Mouse (Mus musculus): ENCODE measurements around the gene Cyb5r1. TPM values are rescaled to one million over a fixed set of nuclear protein-coding genes. Genes with fewer than 3 reads are reported as not detected.

The Cyb5r1 gene
- polyA plus RNA-seq (2012; rRNA removed) (43.0 and 46.0 TPM in 2 replicates), polyA plus RNA-seq (2014; fragmentation: Nextera tagmentation; extraction: Ambion mirVana) (28.6 and 31.8 TPM in 2 replicates)

DNA sequence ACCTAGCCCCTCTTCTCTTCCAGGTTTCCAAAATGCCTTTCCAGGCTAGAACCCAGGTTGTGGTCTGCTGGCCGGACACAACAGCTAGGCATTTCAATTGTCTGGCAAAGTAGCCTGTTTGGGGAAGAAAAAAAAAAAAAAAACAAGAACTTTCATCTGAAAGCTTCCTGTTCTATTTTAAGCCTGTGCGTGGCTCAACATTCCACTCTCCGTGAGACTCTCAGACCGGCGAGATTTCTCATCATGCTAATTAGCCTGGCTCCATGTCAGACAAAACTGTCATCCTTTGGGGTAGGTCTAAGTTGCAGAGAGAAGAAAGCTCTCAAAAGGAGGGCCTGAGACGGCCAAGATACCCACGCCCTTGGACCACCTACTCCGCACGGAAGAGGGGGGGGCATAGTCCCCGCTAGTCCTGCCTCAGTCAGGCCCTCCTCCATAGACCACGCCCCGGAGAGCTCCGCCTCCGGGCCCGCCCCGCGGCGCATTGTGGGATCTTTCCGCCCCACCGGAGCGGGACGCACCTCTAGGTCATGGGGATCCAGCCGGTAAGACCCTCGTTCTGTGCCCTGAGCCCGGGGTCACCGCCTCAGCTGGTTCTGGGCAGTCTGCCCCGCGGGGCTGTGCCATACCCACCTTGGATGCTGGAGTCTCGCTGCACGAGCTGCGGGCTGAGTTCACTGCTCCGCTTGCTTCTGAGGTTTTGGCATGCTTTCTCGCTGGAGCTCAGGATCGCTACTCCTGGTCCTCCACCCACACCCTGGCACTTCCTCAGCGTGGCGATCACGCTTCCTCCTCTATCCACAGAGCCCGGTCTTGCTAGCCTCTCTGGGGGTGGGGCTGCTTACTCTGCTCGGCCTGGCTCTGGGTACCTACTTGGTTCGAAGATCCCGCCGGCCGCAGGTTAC lies at the start of gene Cyb5r1:
Gene Cyb5r1, plus strand, starts transcription at position 51 of the 905 bp plus-strand sequence.
- peak; percentile 98 for ATAC-seq (ENCODE audit: low FRiP score, low read depth)
- Histone ChIP-seq H3K4me3 (replicated peaks; ENCODE audit: low read length) (peak within 1 kb of the TSS; percentile 78), H3K9me3 (ENCODE audit: control insufficient read depth, low read length) (no peaks in the 10 kb centered on the region), H3K27ac (replicated peaks; ENCODE audit: low read depth, low read length) (peak within 1 kb of the TSS; percentile 59), H3K4me2 (replicated peaks; ENCODE audit: low read depth, low read length, severe bottlenecking) (peak within 1 kb of the TSS; percentile 82), H3K27me3 (ENCODE audit: control insufficient read depth, insufficient read depth, low read length) (no peaks in the 10 kb centered on the region), H3K9ac (ENCODE audit: low read depth, low read length, severe bottlenecking) (peak within 1 kb of the TSS; percentile 73), H3K4me1 (ENCODE audit: control insufficient read depth, insufficient read depth, low read length) (peaks cover 9% of the 10 kb centered on the region), H3K36me3 (ENCODE audit: control insufficient read depth, insufficient read depth, low read length) (peaks cover 32% of the 10 kb centered on the region)
- WGBS: under 1% methylated on average over 43 of the region's 43 CpGs
- 0 out of 2 replicates have a peak, but pooled peaks have one; percentile 69 for TF ChIP-seq POLR2A (IDR thresholded peaks at IDR 0.05; ENCODE audit: borderline replicate concordance, extremely low read depth, insufficient read depth, insufficient read length)
- peak; percentile 90 for DNase-seq (ENCODE audit: low spot score)

DNA sequence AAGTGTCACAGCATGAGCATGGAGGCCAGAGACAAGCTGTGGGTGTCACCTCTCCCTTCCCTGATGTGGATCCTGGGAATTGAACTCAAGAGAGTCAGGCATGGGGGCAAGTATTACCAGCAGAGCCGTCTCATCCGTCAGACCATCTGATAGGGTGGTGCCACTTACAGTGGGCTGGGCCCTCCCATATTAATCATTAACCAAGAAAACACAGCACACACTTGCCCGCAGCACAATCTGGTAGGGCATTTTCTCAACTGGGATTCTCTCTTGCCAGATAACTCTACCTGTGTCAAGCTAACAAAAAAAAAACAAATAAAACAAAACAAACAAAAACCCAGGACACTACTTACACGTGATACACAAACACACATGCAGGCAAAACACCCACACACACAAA lies 47.9 kb upstream of the Cyb5r1 start:
- WGBS: 86% methylated on average over 4 of the region's 4 CpGs
- ATAC-seq (ENCODE audit: low FRiP score, low read depth) (no peak), DNase-seq (ENCODE audit: low spot score) (no peak)
- Histone ChIP-seq H3K27me3 (ENCODE audit: control insufficient read depth, insufficient read depth, low read length) (no peaks in the 10 kb centered on the region), H3K4me1 (ENCODE audit: control insufficient read depth, insufficient read depth, low read length) (peaks cover 4% of the 10 kb centered on the region; the same call in 1 of the 2 replicates), H3K36me3 (ENCODE audit: control insufficient read depth, insufficient read depth, low read length) (peaks cover 78% of the 10 kb centered on the region), H3K9me3 (ENCODE audit: control insufficient read depth, low read length) (no peaks in the 10 kb centered on the region), H3K4me2 (replicated peaks; ENCODE audit: low read depth, low read length, severe bottlenecking) (no peak overlapping the region), H3K4me3 (replicated peaks; ENCODE audit: low read length) (no peak overlapping the region), H3K27ac (replicated peaks; ENCODE audit: low read depth, low read length) (no peak overlapping the region), H3K9ac (ENCODE audit: low read depth, low read length, severe bottlenecking) (no peak overlapping the region)
- no peak for TF ChIP-seq POLR2A (IDR thresholded peaks at IDR 0.05; ENCODE audit: borderline replicate concordance, extremely low read depth, insufficient read depth, insufficient read length)

DNA sequence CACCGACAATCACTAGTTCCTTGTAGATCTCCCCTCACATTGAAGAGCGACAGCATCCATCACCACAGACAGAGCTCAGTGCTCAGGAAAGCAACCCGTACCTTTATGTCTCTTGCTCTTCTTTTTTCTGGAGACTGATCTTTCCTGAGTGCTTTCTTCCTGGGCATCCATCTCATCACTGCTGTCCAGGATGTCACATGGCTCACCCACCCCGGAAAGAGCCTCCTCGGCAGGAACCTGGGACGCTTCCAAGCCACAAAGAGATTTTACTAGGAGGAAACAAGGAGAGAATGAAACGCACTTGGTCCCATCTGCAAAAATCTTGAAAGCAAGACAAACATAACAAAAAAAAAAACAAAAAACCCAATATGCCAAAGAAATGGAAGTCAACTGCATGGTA lies 44.7 kb upstream of the Cyb5r1 start:
- Histone ChIP-seq H3K4me1 (ENCODE audit: control insufficient read depth, insufficient read depth, low read length) (peaks cover 4% of the 10 kb centered on the region; the same call in 1 of the 2 replicates), H3K36me3 (ENCODE audit: control insufficient read depth, insufficient read depth, low read length) (peaks cover 47% of the 10 kb centered on the region), H3K27ac (replicated peaks; ENCODE audit: low read depth, low read length) (no peak overlapping the region), H3K27me3 (ENCODE audit: control insufficient read depth, insufficient read depth, low read length) (no peaks in the 10 kb centered on the region), H3K4me3 (replicated peaks; ENCODE audit: low read length) (peak overlapping the region; percentile 90), H3K9ac (ENCODE audit: low read depth, low read length, severe bottlenecking) (peak overlapping the region; percentile 94; the same call in 1 of the 2 replicates), H3K4me2 (replicated peaks; ENCODE audit: low read depth, low read length, severe bottlenecking) (peak overlapping the region; percentile 80), H3K9me3 (ENCODE audit: control insufficient read depth, low read length) (no peaks in the 10 kb centered on the region)
- DNase-seq (ENCODE audit: low spot score) (no peak), ATAC-seq (ENCODE audit: low FRiP score, low read depth) (no peak)
- TF ChIP-seq POLR2A (IDR thresholded peaks at IDR 0.05; ENCODE audit: borderline replicate concordance, extremely low read depth, insufficient read depth, insufficient read length): no peak
- WGBS: 84% methylated on average over 7 of the region's 7 CpGs

DNA sequence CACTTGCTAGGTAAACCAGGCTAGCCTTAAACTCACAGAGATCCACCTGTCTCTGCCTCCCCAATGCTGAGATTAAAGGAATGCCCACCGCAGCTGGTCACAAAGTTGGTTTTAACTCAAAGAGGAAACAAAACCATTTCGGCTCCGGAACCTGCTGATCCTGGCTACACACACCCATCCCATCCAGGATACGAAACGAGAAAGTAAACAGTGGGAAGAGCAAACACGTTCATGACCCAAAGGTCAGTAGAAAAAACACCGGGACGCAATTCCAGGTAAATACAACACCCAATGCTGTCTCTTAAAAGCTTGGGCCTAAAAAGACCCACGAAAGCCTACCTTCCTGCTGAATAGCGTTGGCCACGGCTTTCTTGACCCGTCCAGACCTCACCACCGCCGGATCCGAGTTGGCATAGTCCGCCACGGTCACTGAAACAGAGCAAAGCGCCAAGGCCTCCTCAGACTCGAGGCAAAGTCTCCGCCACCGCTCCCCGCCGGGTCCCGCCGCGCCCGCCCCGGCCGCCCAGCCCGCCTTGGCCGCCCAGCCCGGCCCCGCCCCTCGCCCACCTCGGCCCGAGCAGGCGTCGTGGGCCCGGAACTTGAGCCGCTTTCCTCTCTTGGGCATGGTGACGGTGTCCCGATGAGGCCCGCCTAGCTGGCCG lies 44.0 kb upstream of the Cyb5r1 start:
- TF ChIP-seq POLR2A (IDR thresholded peaks at IDR 0.05; ENCODE audit: borderline replicate concordance, extremely low read depth, insufficient read depth, insufficient read length): no peak
- peak; percentile 80 for ATAC-seq (ENCODE audit: low FRiP score, low read depth)
- Histone ChIP-seq H3K9ac (ENCODE audit: low read depth, low read length, severe bottlenecking) (peak overlapping the region; percentile 94), H3K9me3 (ENCODE audit: control insufficient read depth, low read length) (no peaks in the 10 kb centered on the region), H3K36me3 (ENCODE audit: control insufficient read depth, insufficient read depth, low read length) (peaks cover 40% of the 10 kb centered on the region), H3K27me3 (ENCODE audit: control insufficient read depth, insufficient read depth, low read length) (no peaks in the 10 kb centered on the region), H3K4me3 (replicated peaks; ENCODE audit: low read length) (peak overlapping the region; percentile 90), H3K27ac (replicated peaks; ENCODE audit: low read depth, low read length) (peak overlapping the region; percentile 78), H3K4me2 (replicated peaks; ENCODE audit: low read depth, low read length, severe bottlenecking) (peak overlapping the region; percentile 80), H3K4me1 (ENCODE audit: control insufficient read depth, insufficient read depth, low read length) (peaks cover 4% of the 10 kb centered on the region; the same call in 1 of the 2 replicates)
- DNase-seq (ENCODE audit: low spot score): peak; percentile 5
- WGBS: under 1% methylated on average over 30 of the region's 44 CpGs

DNA sequence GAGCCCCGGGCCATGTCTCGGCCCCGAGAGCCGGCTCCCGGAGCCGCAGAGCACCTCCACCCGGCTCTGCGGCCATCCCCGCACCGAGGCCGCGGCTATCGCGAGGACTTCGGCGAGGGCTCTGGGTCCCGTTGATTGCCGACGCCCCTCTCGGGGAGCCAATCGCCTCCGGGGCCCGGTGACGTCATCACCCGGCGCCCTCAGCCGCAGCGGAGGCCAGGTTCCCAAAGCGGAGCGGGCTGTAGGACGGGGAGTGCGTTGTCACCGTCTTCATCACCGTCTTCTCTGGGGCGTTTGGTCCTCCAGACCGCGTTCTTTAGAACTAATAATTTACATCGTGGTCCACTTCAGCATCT lies 43.5 kb upstream of the Cyb5r1 start, which contains the start of gene Tmem183a:
Gene Tmem183a, minus strand, starts transcription at position 123 of the 356 bp plus-strand sequence.
- Histone ChIP-seq H3K27me3 (ENCODE audit: control insufficient read depth, insufficient read depth, low read length) (no peaks in the 10 kb centered on the region), H3K9me3 (ENCODE audit: control insufficient read depth, low read length) (no peaks in the 10 kb centered on the region), H3K27ac (replicated peaks; ENCODE audit: low read depth, low read length) (peak within 1 kb of the TSS; percentile 78), H3K4me3 (replicated peaks; ENCODE audit: low read length) (peak within 1 kb of the TSS; percentile 90), H3K4me1 (ENCODE audit: control insufficient read depth, insufficient read depth, low read length) (peaks cover 4% of the 10 kb centered on the region; the same call in 1 of the 2 replicates), H3K4me2 (replicated peaks; ENCODE audit: low read depth, low read length, severe bottlenecking) (peak within 1 kb of the TSS; percentile 80), H3K9ac (ENCODE audit: low read depth, low read length, severe bottlenecking) (peak within 1 kb of the TSS; percentile 94), H3K36me3 (ENCODE audit: control insufficient read depth, insufficient read depth, low read length) (peaks cover 35% of the 10 kb centered on the region)
- TF ChIP-seq POLR2A (IDR thresholded peaks at IDR 0.05; ENCODE audit: borderline replicate concordance, extremely low read depth, insufficient read depth, insufficient read length): peak; percentile 95
- peak; percentile 95 for DNase-seq (ENCODE audit: low spot score)
- under 1% methylated on average over 37 of the region's 38 CpGs for WGBS
- peak; percentile 98 for ATAC-seq (ENCODE audit: low FRiP score, low read depth)
